ENCODE assay signal across 8 mouse cellular contexts in the genomic region with DNA sequence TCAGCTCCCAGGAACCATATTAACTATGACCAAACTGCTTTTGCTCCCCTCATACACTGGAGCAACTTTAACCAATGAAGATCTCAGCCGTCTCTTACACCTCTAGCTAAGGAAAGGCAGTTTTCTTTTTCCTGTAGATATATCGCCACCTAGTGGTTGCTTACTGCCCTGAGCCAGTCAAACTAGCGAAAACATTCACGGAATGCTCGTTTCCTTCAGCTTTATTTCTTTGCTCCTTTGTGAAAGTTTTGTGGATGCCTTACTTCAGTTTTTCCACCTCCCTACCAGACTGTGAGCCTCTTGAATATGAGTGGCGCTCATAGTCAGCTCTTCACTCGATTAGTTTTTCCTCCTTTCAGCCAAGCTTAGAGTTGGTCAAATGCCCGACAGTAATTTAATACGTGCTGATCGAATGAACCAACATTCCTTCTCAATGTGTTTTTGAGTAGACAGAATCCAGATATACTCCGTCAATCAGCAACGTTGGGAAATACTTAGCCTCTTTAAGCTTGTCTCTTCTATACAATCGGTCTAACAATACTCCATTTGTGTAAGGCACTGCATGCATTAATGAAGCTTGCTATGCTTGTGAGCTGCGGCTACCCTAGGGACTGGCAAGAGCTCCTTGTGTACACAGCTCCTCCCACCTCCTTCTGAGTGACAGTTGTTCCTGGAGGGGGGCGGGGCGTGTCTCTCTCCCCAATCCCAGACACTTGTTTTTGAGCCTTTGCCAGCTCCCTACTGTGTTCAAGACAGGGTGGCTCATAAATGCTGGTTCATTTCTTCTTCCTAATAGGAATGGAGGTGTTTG. TPM values are rescaled to one million over a fixed set of nuclear protein-coding genes. Genes with fewer than 3 reads are reported as not detected.
A peak's percentile ranks its signal among the peaks of the same experiment; 100 is the strongest.
DNase-seq lines count a peak whose midpoint lies in the region; ATAC-seq and TF ChIP-seq lines count a peak whose summit lies in the region.

No protein-coding gene starts in this region.

- WGBS in hindbrain, embryonic 16.5 days, result under 1% methylated on average over 16 of the region's 16 CpGs

- no peaks in the 10 kb centered on the region for H3K4me1 ChIP-seq in cortical plate, adult 2 months (ENCODE audit: control insufficient read depth, insufficient read depth, low read length)
- H3K4me1 ChIP-seq in hindbrain, embryonic 16.5 days (ENCODE audit: control insufficient read depth, insufficient read depth, low read depth, low read length), result peaks cover 4% of the 10 kb centered on the region; the same call in 1 of the 2 replicates

- no peaks in the 10 kb centered on the region for H3K36me3 ChIP-seq in hindbrain, embryonic 16.5 days (ENCODE audit: control insufficient read depth, insufficient read depth, low read length)

- peak; percentile 79 for TF ChIP-seq CTCF in cortical plate, adult 2 months (IDR thresholded peaks at IDR 0.05; ENCODE audit: extremely low read depth, insufficient read depth, low read length)
- TF ChIP-seq CTCF in gastrocnemius, adult 2 months (IDR thresholded peaks at IDR 0.05), result peak; percentile 94

- peak; percentile 56 to 68 for DNase-seq in adrenal gland, adult 18-20 months (ENCODE audit: low spot score in 2 of 2)
- DNase-seq in gastrocnemius, adult 2 months, result peak; percentile 76
- peak; percentile 75 for DNase-seq in left cerebral cortex, adult 11 months (ENCODE audit: low spot score)
- DNase-seq in lung, postnatal 36 days, result peak; percentile 89
- DNase-seq in retina, postnatal 1 day, result peak; percentile 93
- peak; percentile 53 to 73 for DNase-seq in urinary bladder, postnatal 36 days (ENCODE audit: low spot score in 2 of 2)

- peak overlapping the region; percentile 35 for H3K9ac ChIP-seq in hindbrain, embryonic 16.5 days (ENCODE audit: low read depth, low read length)

- intact Hi-C loops in gastrocnemius, adult 2 months (cut with DNase I), result loop anchor here (5.0 kb wide), 3 partner anchors 63 to 453 kb away; partner anchors contain the start of gene Klhl20

- peak overlapping the region; percentile 36; the same call in 1 of the 2 replicates for H3K4me3 ChIP-seq in cortical plate, adult 2 months (ENCODE audit: insufficient read depth, low read length)
- H3K4me3 ChIP-seq in gastrocnemius, adult 2 months, result peak overlapping the region; percentile 79
- H3K4me3 ChIP-seq in hindbrain, embryonic 16.5 days (ENCODE audit: low read length), result peak overlapping the region; percentile 41

- H3K4me2 ChIP-seq in hindbrain, embryonic 16.5 days (ENCODE audit: low read length), result peak overlapping the region; percentile 77

- 0 out of 2 replicates have a peak, but pooled peaks have one; percentile 33 for TF ChIP-seq POLR2A in cortical plate, adult 2 months (IDR thresholded peaks at IDR 0.05; ENCODE audit: extremely low read depth, insufficient read depth, low read length)

- H3K27ac ChIP-seq in cortical plate, adult 2 months (ENCODE audit: insufficient read depth, low read length), result no peak overlapping the region
- H3K27ac ChIP-seq in gastrocnemius, adult 2 months, result peak overlapping the region; percentile 67
- peak overlapping the region; percentile 52 for H3K27ac ChIP-seq in hindbrain, embryonic 16.5 days (ENCODE audit: low read depth, low read length)

- H3K27me3 ChIP-seq in hindbrain, embryonic 16.5 days (replicated peaks; ENCODE audit: control insufficient read depth, insufficient read depth, low read length), result no peaks in the 10 kb centered on the region

- H3K9me3 ChIP-seq in hindbrain, embryonic 16.5 days (ENCODE audit: control insufficient read depth, low read length), result no peaks in the 10 kb centered on the region

- ATAC-seq in hindbrain, embryonic 16.5 days, result peak; percentile 96

RNA-seq across cellular contexts. Expression of gene Tex50, which starts 36.6 kb away (rescaled TPM):
- total RNA-seq in adrenal gland, adult 18-20 months (2021), result not detected
- not detected in 2 replicates for polyA plus RNA-seq in cortical plate, adult 2 months (2012; rRNA removed)
- not detected for total RNA-seq in gastrocnemius, adult 2 months (2021)
- polyA plus RNA-seq in hindbrain, embryonic 16.5 days (2015; fragmentation: Nextera tagmentation; extraction: Ambion mirVana), result 0.87 and 1.1 TPM in 2 replicates

RNA-seq across cellular contexts. Expression of gene Ankrd45, which starts 53.3 kb away (rescaled TPM):
- total RNA-seq in adrenal gland, adult 18-20 months (2021), result 1 to 10 TPM; 4.7 to 9.2 TPM
- 38.5 and 41.3 TPM in 2 replicates for polyA plus RNA-seq in cortical plate, adult 2 months (2012; rRNA removed)
- total RNA-seq in gastrocnemius, adult 2 months (2021), result not detected
- 29.8 and 32.0 TPM in 2 replicates for polyA plus RNA-seq in hindbrain, embryonic 16.5 days (2015; fragmentation: Nextera tagmentation; extraction: Ambion mirVana)

RNA-seq across cellular contexts. Expression of gene Prdx6, which starts 55.3 kb away (rescaled TPM):
- total RNA-seq in adrenal gland, adult 18-20 months (2021), result 100 to 1,000 TPM; 307 to 605 TPM
- 455 and 511 TPM in 2 replicates for polyA plus RNA-seq in cortical plate, adult 2 months (2012; rRNA removed)
- total RNA-seq in gastrocnemius, adult 2 months (2021), result 100 to 1,000 TPM; 104 to 168 TPM
- polyA plus RNA-seq in hindbrain, embryonic 16.5 days (2015; fragmentation: Nextera tagmentation; extraction: Ambion mirVana), result 182 and 208 TPM in 2 replicates

Comparison
In these comparisons a context has a peak if more than half of its experiments do, and no peak if none do; other contexts are left out.
1. RNA of gene Ankrd45, which starts 53.3 kb away (total RNA-seq): 4.7 to 9.2 TPM in adrenal gland, adult 18-20 months; not detected in gastrocnemius, adult 2 months; every median in the first group is over 4 times any median in the second.
2. Peak in every context shown above with its lines, with median percentiles within 50 percentile points of each other: DNase-seq and H3K4me3 ChIP-seq.